Mouse (Mus musculus): Measurements from ENCODE around the gene Zfp11. TPM values are rescaled to one million over a fixed set of nuclear protein-coding genes. Genes with fewer than 3 reads are reported as not detected.
"Not testable (repeated sequence)": the region's sequence is repeated elsewhere in the genome, so short reads cannot be mapped to it uniquely, and the experiment has no call there.

Zfp11 gene
- total RNA-seq, 2 experiments from 2014 or later, result 1.5 to 2.6 TPM

DNA sequence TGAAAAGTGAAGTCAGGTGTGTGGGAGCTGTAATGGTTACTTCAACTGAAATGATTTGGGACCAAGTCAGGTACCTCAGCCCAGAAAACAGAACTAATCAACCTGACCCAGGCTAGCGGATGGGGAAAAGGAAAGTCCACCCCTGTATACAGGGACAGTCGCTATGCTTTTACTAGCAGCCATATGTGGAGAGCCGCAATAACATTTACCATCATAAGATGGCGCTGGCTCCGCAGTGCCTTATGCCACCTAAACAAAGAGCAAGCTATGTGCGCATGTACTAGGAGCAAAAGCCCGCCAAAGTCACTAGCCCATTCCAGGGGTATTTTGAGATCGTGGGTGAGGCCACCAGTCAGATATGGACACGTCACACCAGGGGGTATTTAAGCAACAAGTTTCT is 49.3 kb downstream of the Zfp11 start:
- ATAC-seq (replicated peaks; ENCODE audit: poor library complexity, severe bottlenecking), result not testable (repeated sequence)

DNA sequence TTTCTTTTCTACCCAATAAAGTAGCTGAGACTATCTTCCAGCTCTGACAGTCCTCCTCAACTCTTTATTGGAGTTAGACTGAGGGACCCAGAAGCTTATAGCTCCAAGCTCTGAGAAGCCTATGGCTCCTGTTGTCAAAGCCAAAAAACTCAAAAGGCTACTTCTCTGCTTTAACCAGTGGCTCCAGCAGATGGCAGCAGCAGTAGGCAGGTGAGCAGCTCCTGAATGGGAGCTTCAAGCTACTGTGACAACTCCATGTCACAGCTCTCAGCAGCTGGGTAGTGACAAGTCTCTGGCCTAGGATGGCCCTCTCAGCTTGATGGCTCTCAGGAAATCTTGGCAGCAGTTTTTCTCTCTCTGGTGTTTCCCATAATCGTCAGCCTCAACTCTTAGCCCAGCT is 58.8 kb downstream of the Zfp11 start:
- ATAC-seq (replicated peaks; ENCODE audit: poor library complexity, severe bottlenecking), result peak; percentile 88

DNA sequence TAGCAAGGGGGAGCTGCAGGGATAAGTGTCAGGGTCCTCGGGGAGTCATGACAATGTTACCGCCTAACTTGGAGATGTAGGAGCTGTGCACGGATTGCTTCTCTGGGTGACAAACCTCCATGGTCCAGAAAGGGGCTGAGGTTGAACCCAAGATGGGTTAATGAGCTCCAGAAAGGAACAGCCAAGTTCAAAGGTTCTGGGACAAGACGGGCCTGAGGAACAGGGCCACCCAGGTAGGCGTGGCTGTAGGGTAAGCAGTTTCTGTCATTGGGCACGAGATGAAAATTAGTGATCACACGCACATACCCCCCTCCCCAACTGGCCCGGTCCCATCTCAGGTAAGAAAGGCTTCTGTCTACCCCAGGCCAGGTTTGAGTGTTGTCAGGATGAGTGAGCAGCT is 62.4 kb downstream of the Zfp11 start:
- ATAC-seq (replicated peaks; ENCODE audit: poor library complexity, severe bottlenecking), result no peak

Other genes with a start within 250 kb of the Zfp11 start
- 75.3 and 87.2 TPM in 2 replicates for gene Sfswap, start 168.9 kb downstream of the Zfp11 start, total RNA-seq (2014; fragmentation: Nextera tagmentation)
- gene Sfswap, start 168.9 kb downstream of the Zfp11 start, total RNA-seq (2017), result 67.2 and 72.7 TPM in 2 replicates
- gene Mmp17, start 85.9 kb downstream of the Zfp11 start, total RNA-seq (2014; fragmentation: Nextera tagmentation), result not detected in 2 replicates
- gene Mmp17, start 85.9 kb downstream of the Zfp11 start, total RNA-seq (2017), result 1.5 TPM in 1 of 2 replicates, not detected in the other
- gene Sept14, start 38.4 kb upstream of the Zfp11 start, total RNA-seq (2014; fragmentation: Nextera tagmentation), result not detected in 2 replicates
- not detected in 2 replicates for gene Sept14, start 38.4 kb upstream of the Zfp11 start, total RNA-seq (2017)
- gene Mrps17, start 45.4 kb upstream of the Zfp11 start, total RNA-seq (2014; fragmentation: Nextera tagmentation), result 132 and 207 TPM in 2 replicates
- gene Mrps17, start 45.4 kb upstream of the Zfp11 start, total RNA-seq (2017), result 94.5 and 125 TPM in 2 replicates
- gene Nipsnap2, start 55.0 kb upstream of the Zfp11 start, total RNA-seq (2014; fragmentation: Nextera tagmentation), result 21.5 and 24.7 TPM in 2 replicates
- gene Nipsnap2, start 55.0 kb upstream of the Zfp11 start, total RNA-seq (2017), result 26.2 and 30.1 TPM in 2 replicates
- gene Psph, start 117.3 kb upstream of the Zfp11 start, total RNA-seq (2014; fragmentation: Nextera tagmentation), result 23.5 and 34.6 TPM in 2 replicates
- 20.5 and 21.4 TPM in 2 replicates for gene Psph, start 117.3 kb upstream of the Zfp11 start, total RNA-seq (2017)
- gene Sumf2, start 176.9 kb upstream of the Zfp11 start, total RNA-seq (2014; fragmentation: Nextera tagmentation), result 17.1 and 31.7 TPM in 2 replicates
- 22.6 and 24.5 TPM in 2 replicates for gene Sumf2, start 176.9 kb upstream of the Zfp11 start, total RNA-seq (2017)
- gene Chchd2, start 217.4 kb upstream of the Zfp11 start, total RNA-seq (2014; fragmentation: Nextera tagmentation), result 360 and 388 TPM in 2 replicates
- gene Chchd2, start 217.4 kb upstream of the Zfp11 start, total RNA-seq (2017), result 241 and 245 TPM in 2 replicates
- 1.2 and 3.1 TPM in 2 replicates for gene Zbed5, start 225.6 kb upstream of the Zfp11 start, total RNA-seq (2014; fragmentation: Nextera tagmentation)
- gene Zbed5, start 225.6 kb upstream of the Zfp11 start, total RNA-seq (2017), result 1.9 and 4.2 TPM in 2 replicates
- 0.36 TPM in 1 of 2 replicates, not detected in the other for gene Phkg1, start 228.4 kb upstream of the Zfp11 start, total RNA-seq (2014; fragmentation: Nextera tagmentation)
- gene Phkg1, start 228.4 kb upstream of the Zfp11 start, total RNA-seq (2017), result 0.98 and 1.5 TPM in 2 replicates
- gene Nupr1l, start 238.4 kb upstream of the Zfp11 start, total RNA-seq (2014; fragmentation: Nextera tagmentation), result 0.21 and 1.5 TPM in 2 replicates
- 0.34 and 0.72 TPM in 2 replicates for gene Nupr1l, start 238.4 kb upstream of the Zfp11 start, total RNA-seq (2017)

Data from granulocyte monocyte progenitor cell, adult 5-6 weeks (primary cell).